ENCODE assay signal across 8 mouse cellular contexts in genomic region chr3:126597161-126597595, GRCm38 (mm10). TPM values are rescaled to one million over a fixed set of nuclear protein-coding genes. Genes with fewer than 3 reads are reported as not detected.
A peak's percentile ranks its signal among the peaks of the same experiment; 100 is the strongest.
DNase-seq lines count a peak whose midpoint lies in the region; ATAC-seq and TF ChIP-seq lines count a peak whose summit lies in the region.

No protein-coding gene starts in this region.

- H3K4me1 ChIP-seq in forebrain, embryonic 13.5 days: peaks cover 18% of the 10 kb centered on the region; the same call in 1 of the 2 replicates
- H3K4me1 ChIP-seq in heart, postnatal 0 days (ENCODE audit: control insufficient read depth, insufficient read depth): peaks cover 15% of the 10 kb centered on the region; the same call in 1 of the 2 replicates
- peaks cover 17% of the 10 kb centered on the region for H3K4me1 ChIP-seq in lung, embryonic 15.5 days
- H3K4me1 ChIP-seq in thymus, adult 2 months (replicated peaks; ENCODE audit: control insufficient read depth, insufficient read depth, low read length): no peaks in the 10 kb centered on the region

- H3K9me3 ChIP-seq in forebrain, embryonic 13.5 days (replicated peaks): no peaks in the 10 kb centered on the region
- no peaks in the 10 kb centered on the region; the same call in 1 of the 2 replicates for H3K9me3 ChIP-seq in heart, postnatal 0 days (replicated peaks; ENCODE audit: control insufficient read depth, low read length)
- H3K9me3 ChIP-seq in lung, embryonic 15.5 days: no peaks in the 10 kb centered on the region

- peak overlapping the region; percentile 86 for H3K9ac ChIP-seq in forebrain, embryonic 13.5 days
- H3K9ac ChIP-seq in heart, postnatal 0 days (replicated peaks; ENCODE audit: low read depth, low read length): peak overlapping the region; percentile 94
- H3K9ac ChIP-seq in lung, embryonic 15.5 days: peak overlapping the region; percentile 80

- DNase-seq in layer of hippocampus, adult 11-12 months (ENCODE audit: low spot score): peak; percentile 65
- DNase-seq in layer of hippocampus, adult 9-10 months (ENCODE audit: low spot score): no peak
- DNase-seq in heart, postnatal 0 days (ENCODE audit: low spot score): peak; percentile 77
- peak in 1 of 2 experiments; percentile 26 for DNase-seq in layer of hippocampus, adult 2 months (ENCODE audit: low spot score in 2 of 2)
- DNase-seq in ovary, postnatal 10 days (ENCODE audit: low spot score): peak; percentile 64
- peak; percentile 69 for DNase-seq in thymus, adult 2 months

- WGBS in forebrain, embryonic 13.5 days: 0% methylated on average over 46 of the region's 51 CpGs
- 0% methylated on average over 33 of the region's 51 CpGs for WGBS in heart, postnatal 0 days
- 1% methylated on average over 41 of the region's 51 CpGs for WGBS in lung, embryonic 15.5 days
- under 1% methylated on average over 51 of the region's 51 CpGs for WGBS in thymus, adult 2 months

- no peaks in the 10 kb centered on the region for H3K27me3 ChIP-seq in forebrain, embryonic 13.5 days
- H3K27me3 ChIP-seq in heart, postnatal 0 days (ENCODE audit: control insufficient read depth, insufficient read depth, low read length): no peaks in the 10 kb centered on the region
- no peaks in the 10 kb centered on the region for H3K27me3 ChIP-seq in lung, embryonic 15.5 days
- H3K27me3 ChIP-seq in thymus, adult 2 months (ENCODE audit: control insufficient read depth, insufficient read depth, low read length): no peaks in the 10 kb centered on the region

- no peak; the same call in 1 of the 2 replicates for TF ChIP-seq POLR2A in thymus, adult 2 months (IDR thresholded peaks at IDR 0.05; ENCODE audit: control insufficient read depth, extremely low read depth, insufficient read depth, low read length, poor library complexity)

- TF ChIP-seq CTCF in heart, postnatal 0 days (IDR thresholded peaks at IDR 0.05; ENCODE audit: low read depth): 0 out of 2 replicates have a peak, but pooled peaks have one; percentile 6
- no peak for TF ChIP-seq CTCF in layer of hippocampus, adult 2 months (conservative IDR thresholded peaks at IDR 0.05)
- TF ChIP-seq CTCF in thymus, adult 2 months (IDR thresholded peaks at IDR 0.05; ENCODE audit: borderline replicate concordance, control insufficient read depth, extremely low read depth, insufficient read depth, low read length, poor library complexity): peak; percentile 13; the same call in 1 of the 2 replicates

- no peaks in the 10 kb centered on the region for H3K36me3 ChIP-seq in forebrain, embryonic 13.5 days (ENCODE audit: poor library complexity, severe bottlenecking)
- H3K36me3 ChIP-seq in heart, postnatal 0 days (replicated peaks; ENCODE audit: control insufficient read depth, insufficient read depth, low read length): peaks cover 13% of the 10 kb centered on the region
- peaks cover 5% of the 10 kb centered on the region; the same call in 1 of the 2 replicates for H3K36me3 ChIP-seq in lung, embryonic 15.5 days
- H3K36me3 ChIP-seq in thymus, adult 2 months (ENCODE audit: control insufficient read depth, insufficient read depth, low read length): no peaks in the 10 kb centered on the region

- H3K27ac ChIP-seq in forebrain, embryonic 13.5 days: peak overlapping the region; percentile 92
- H3K27ac ChIP-seq in heart, postnatal 0 days (ENCODE audit: low read depth): peak overlapping the region; percentile 98
- H3K27ac ChIP-seq in layer of hippocampus, adult 2 months: peak overlapping the region; percentile 95
- H3K27ac ChIP-seq in lung, embryonic 15.5 days: peak overlapping the region; percentile 98
- peak overlapping the region; percentile 60 for H3K27ac ChIP-seq in thymus, adult 2 months (ENCODE audit: control insufficient read depth, insufficient read depth, low read length)

- no peak for TF ChIP-seq EP300 in heart, postnatal 0 days (IDR thresholded peaks at IDR 0.05; ENCODE audit: low read depth)

- H3K4me3 ChIP-seq in forebrain, embryonic 13.5 days: peak overlapping the region; percentile 83
- H3K4me3 ChIP-seq in heart, postnatal 0 days (ENCODE audit: low read depth, low read length): peak overlapping the region; percentile 84
- H3K4me3 ChIP-seq in layer of hippocampus, adult 2 months: peak overlapping the region; percentile 76
- H3K4me3 ChIP-seq in lung, embryonic 15.5 days: peak overlapping the region; percentile 81
- peak overlapping the region; percentile 92 for H3K4me3 ChIP-seq in thymus, adult 2 months (ENCODE audit: control insufficient read depth, insufficient read depth, low read length)

- ATAC-seq in forebrain, embryonic 13.5 days: peak; percentile 57
- peak; percentile 78 for ATAC-seq in heart, postnatal 0 days (ENCODE audit: insufficient read depth, low read depth)
- peak; percentile 74 for ATAC-seq in lung, embryonic 15.5 days (ENCODE audit: borderline replicate concordance, extremely low read depth, low FRiP score, low TSS enrichment)

- H3K4me2 ChIP-seq in forebrain, embryonic 13.5 days: peak overlapping the region; percentile 69
- H3K4me2 ChIP-seq in heart, postnatal 0 days (ENCODE audit: low read depth, low read length): peak overlapping the region; percentile 80
- H3K4me2 ChIP-seq in lung, embryonic 15.5 days: peak overlapping the region; percentile 89

RNA-seq across cellular contexts. Expression of gene Camk2d, which starts 1.1 kb away (rescaled TPM):
- 17.8 and 20.6 TPM in 2 replicates for polyA plus RNA-seq in forebrain, embryonic 13.5 days (2015; fragmentation: Nextera tagmentation; extraction: Ambion mirVana)
- 191 and 217 TPM in 2 replicates for total RNA-seq in heart, postnatal 0 days (2014; rRNA removed; ENCODE audit: low replicate concordance)
- polyA plus RNA-seq in heart, postnatal 0 days (2015; fragmentation: Nextera tagmentation; extraction: Ambion mirVana): 96.2 and 109 TPM in 2 replicates
- 10 to 100 TPM; 35.5 to 36.4 TPM for total RNA-seq in layer of hippocampus, adult 2 months (2021)
- 35.1 and 39.0 TPM in 2 replicates for polyA plus RNA-seq in lung, embryonic 15.5 days (2015; fragmentation: Nextera tagmentation; extraction: Ambion mirVana)
- polyA plus RNA-seq in thymus, adult 2 months (2012; rRNA removed): 40.1 and 41.5 TPM in 2 replicates
